Mouse (Mus musculus) C2C12 (cell line): ENCODE results near the gene Elp5.

Experiments used
- CEBPB ChIP-seq: IDR thresholded peaks from one replicate; pipeline ENCODE4 v1.6.1; 2011; ENCODE audit warnings: low read depth, mild to moderate bottlenecking, control low read depth, moderate library complexity
- CTCF ChIP-seq: IDR thresholded peaks from one replicate; pipeline ENCODE4 v1.5.1; 2011; ENCODE audit not compliant: control insufficient read depth, insufficient read depth, insufficient read length
- FOSL1 ChIP-seq: IDR thresholded peaks from one replicate; pipeline ENCODE4 v1.8.0; 2011; ENCODE audit warnings: mild to moderate bottlenecking, low read length; ENCODE audit not compliant: poor library complexity, insufficient read depth, severe bottlenecking
- MAX ChIP-seq: IDR thresholded peaks from one replicate; pipeline ENCODE4 v1.6.1; 2011; ENCODE audit warnings: mild to moderate bottlenecking, control low read depth
- MYOD1 ChIP-seq: IDR thresholded peaks from one replicate; pipeline ENCODE4 v1.6.1; 2011; ENCODE audit warnings: low read depth; ENCODE audit not compliant: control insufficient read depth, insufficient read length
- MYOG ChIP-seq: IDR thresholded peaks from one replicate; pipeline ENCODE4 v1.6.1; 2011; ENCODE audit not compliant: control insufficient read depth, insufficient read length; ENCODE audit errors: extremely low read depth
- USF1 ChIP-seq: IDR thresholded peaks from one replicate; pipeline ENCODE4 v1.6.1; 2011; ENCODE audit warnings: low read depth, mild to moderate bottlenecking, control low read depth, moderate library complexity

DNA sequence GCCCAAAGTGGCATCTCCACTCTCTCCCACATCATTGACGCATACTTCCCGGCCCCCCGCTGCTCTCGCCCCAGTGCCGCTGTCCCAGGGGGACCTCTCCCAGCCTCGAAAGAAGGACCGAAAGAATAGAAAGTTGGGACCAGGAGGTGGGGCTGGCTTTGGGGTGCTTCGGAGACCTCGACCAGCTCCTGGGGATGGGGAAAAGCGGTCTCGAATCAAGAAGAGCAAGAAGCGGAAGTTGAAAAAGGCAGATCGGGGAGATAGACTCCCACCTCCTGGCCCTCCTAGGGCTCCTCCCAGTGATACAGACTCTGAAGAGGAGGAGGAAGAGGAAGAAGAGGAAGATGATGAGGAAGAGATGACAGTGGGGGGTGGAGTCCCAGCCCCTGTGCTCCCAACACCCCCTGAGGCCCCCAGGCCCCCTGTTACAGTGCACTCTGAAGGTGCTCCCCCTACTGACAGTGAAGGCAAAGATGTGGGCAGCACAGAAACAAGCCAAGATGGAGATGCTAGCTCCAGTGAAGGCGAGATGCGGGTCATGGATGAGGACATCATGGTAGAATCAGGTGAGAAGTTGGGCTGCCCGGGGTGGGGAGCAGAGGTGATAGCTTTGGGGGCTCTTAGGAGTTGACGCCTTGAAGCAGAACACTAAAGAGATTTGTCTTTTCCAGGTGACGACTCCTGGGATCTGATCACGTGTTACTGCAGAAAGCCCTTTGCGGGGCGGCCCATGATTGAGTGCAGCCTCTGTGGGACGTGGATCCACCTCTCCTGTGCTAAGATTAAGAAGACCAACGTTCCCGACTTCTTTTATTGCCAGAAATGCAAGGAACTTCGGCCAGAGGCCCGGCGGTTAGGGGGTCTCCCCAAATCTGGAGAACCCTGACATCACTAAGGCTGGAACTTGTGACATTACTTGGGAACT, 16.5 kb upstream of the Elp5 start:
- TF ChIP-seq CTCF, result no peak
- TF ChIP-seq USF1, result no peak
- TF ChIP-seq MAX, result no peak
- no peak for TF ChIP-seq CEBPB
- TF ChIP-seq MYOG, result no peak
- TF ChIP-seq MYOD1, result no peak
- TF ChIP-seq FOSL1, result no peak
